ENCODE assay signal across 21 mouse cellular contexts in the genomic region with DNA sequence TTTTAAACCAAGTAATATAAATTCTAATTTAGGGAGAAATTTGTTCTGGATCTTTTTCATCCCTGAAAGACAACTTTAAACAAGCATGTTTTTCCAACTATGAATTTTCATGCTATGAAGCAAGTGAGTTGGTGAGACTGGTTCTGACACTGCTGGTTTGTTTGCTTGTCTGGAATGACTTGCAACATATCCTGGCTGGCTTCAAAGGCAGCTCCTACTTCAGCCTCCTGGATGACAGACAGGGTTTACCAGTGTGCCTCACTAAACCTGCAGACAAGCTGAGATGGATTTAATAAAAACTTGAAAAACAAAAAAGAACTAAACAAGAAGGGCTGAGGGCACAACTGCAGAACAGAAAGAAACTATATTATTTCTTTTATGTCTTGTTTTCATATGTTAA. TPM values are rescaled to one million over a fixed set of nuclear protein-coding genes. Genes with fewer than 3 reads are reported as not detected.
DNase-seq lines count a peak whose midpoint lies in the region; ATAC-seq and TF ChIP-seq lines count a peak whose summit lies in the region.
"Had no signal": no experiment of that assay in that cellular context is flagged by ENCODE, and none has a peak within 500 bp of the region (broad histone marks: within the 10 kb centered on the region; RNA-seq: fewer than 3 reads in every experiment).

No protein-coding gene starts in this region.

- no peaks in the 10 kb centered on the region for H3K36me3 ChIP-seq in liver, embryonic 12.5 days
- H3K36me3 ChIP-seq in forebrain, embryonic 13.5 days (ENCODE audit: poor library complexity, severe bottlenecking) = no peaks in the 10 kb centered on the region
- H3K36me3 ChIP-seq: embryonic facial prominence, embryonic 13.5 days; midbrain, embryonic 12.5 days; neural tube, embryonic 13.5 days had no signal

- intact Hi-C loops in gastrocnemius, adult 2 months (cut with DNase I) = no loop called here

- no peak overlapping the region for H3K4me3 ChIP-seq in gastrocnemius, adult 2 months
- no peak overlapping the region for H3K4me3 ChIP-seq in liver, embryonic 12.5 days
- no peak overlapping the region for H3K4me3 ChIP-seq in forebrain, embryonic 13.5 days
- H3K4me3 ChIP-seq: embryonic facial prominence, embryonic 13.5 days; midbrain, embryonic 12.5 days; neural tube, embryonic 13.5 days had no signal

- H3K4me2 ChIP-seq in liver, embryonic 12.5 days = no peak overlapping the region
- no peak overlapping the region for H3K4me2 ChIP-seq in forebrain, embryonic 13.5 days
- H3K4me2 ChIP-seq: embryonic facial prominence, embryonic 13.5 days; midbrain, embryonic 12.5 days; neural tube, embryonic 13.5 days had no signal

- peak; percentile 66; the same call in 1 of the 2 replicates for ATAC-seq in liver, embryonic 12.5 days
- ATAC-seq in forebrain, embryonic 13.5 days = no peak
- ATAC-seq: forebrain, embryonic 14.5 days; hindbrain, embryonic 16.5 days had no signal

- H3K4me1 ChIP-seq in liver, embryonic 12.5 days = peaks cover 53% of the 10 kb centered on the region
- H3K4me1 ChIP-seq in forebrain, embryonic 13.5 days = peaks cover 8% of the 10 kb centered on the region; the same call in 1 of the 2 replicates
- H3K4me1 ChIP-seq: neural tube, embryonic 13.5 days had no signal

- H3K9ac ChIP-seq in liver, embryonic 12.5 days = no peak overlapping the region
- no peak overlapping the region for H3K9ac ChIP-seq in forebrain, embryonic 13.5 days
- H3K9ac ChIP-seq: embryonic facial prominence, embryonic 13.5 days; midbrain, embryonic 12.5 days; neural tube, embryonic 13.5 days had no signal

- no peak for TF ChIP-seq CTCF in gastrocnemius, adult 2 months (IDR thresholded peaks at IDR 0.05)

- no peaks in the 10 kb centered on the region for H3K9me3 ChIP-seq in liver, embryonic 12.5 days (replicated peaks)
- H3K9me3 ChIP-seq in forebrain, embryonic 13.5 days (replicated peaks) = no peaks in the 10 kb centered on the region
- H3K9me3 ChIP-seq: embryonic facial prominence, embryonic 13.5 days; midbrain, embryonic 12.5 days; neural tube, embryonic 13.5 days had no signal

- peak overlapping the region; percentile 84 for H3K27ac ChIP-seq in gastrocnemius, adult 2 months
- peak overlapping the region; percentile 56; the same call in 1 of the 2 replicates for H3K27ac ChIP-seq in liver, embryonic 12.5 days
- no peak overlapping the region for H3K27ac ChIP-seq in forebrain, embryonic 13.5 days
- H3K27ac ChIP-seq: embryonic facial prominence, embryonic 13.5 days; kidney, postnatal 0 days; midbrain, embryonic 12.5 days; neural tube, embryonic 13.5 days had no signal

- DNase-seq in gastrocnemius, adult 2 months = peak; percentile 32
- no peak for DNase-seq in gastrocnemius, adult 8-10 months (ENCODE audit: low spot score in 2 of 2)
- peak; percentile 19 for DNase-seq in lung, postnatal 10 days
- no peak for DNase-seq in lung, postnatal 4 days
- DNase-seq in cerebellum, postnatal 36 days = no peak
- DNase-seq in thymus, postnatal 10 days (ENCODE audit: low spot score in 2 of 2) = no peak
- DNase-seq: adrenal gland, postnatal 10 days; B cell, adult 2 months; cerebellum, adult 2 months; heart, postnatal 14 days; kidney, adult 11 months; right cerebral cortex, postnatal 25 days; thymus, postnatal 25 days had no signal

- H3K27me3 ChIP-seq in liver, embryonic 12.5 days (replicated peaks) = no peaks in the 10 kb centered on the region
- H3K27me3 ChIP-seq in forebrain, embryonic 13.5 days = no peaks in the 10 kb centered on the region
- H3K27me3 ChIP-seq: embryonic facial prominence, embryonic 13.5 days; midbrain, embryonic 12.5 days; neural tube, embryonic 13.5 days had no signal

RNA-seq across cellular contexts. Expression of a gene that starts 43.0 kb away (rescaled TPM):
- total RNA-seq in gastrocnemius, adult 2 months (2021) = 100 to 1,000 TPM in 1 of 2 experiments, 10 to 100 TPM in 1; 86.7 to 101 TPM
- 10 to 100 TPM; 86.6 to 93.8 (median 92.1) TPM for total RNA-seq in gastrocnemius, adult 8-10 months (2022)
- 114 and 122 TPM in 2 replicates for polyA plus RNA-seq in liver, embryonic 12.5 days (2016; fragmentation: Nextera tagmentation; extraction: Ambion mirVana)
- polyA plus RNA-seq in forebrain, embryonic 13.5 days (2015; fragmentation: Nextera tagmentation; extraction: Ambion mirVana) = 73.2 and 84.7 TPM in 2 replicates

RNA-seq across cellular contexts. Expression of a gene that starts 53.7 kb away (rescaled TPM):
- total RNA-seq in gastrocnemius, adult 2 months (2021) = 1 to 10 TPM; 2.9 to 4.5 TPM
- 1 to 10 TPM; 2.5 to 4.4 (median 3.1) TPM for total RNA-seq in gastrocnemius, adult 8-10 months (2022)
- polyA plus RNA-seq in liver, embryonic 12.5 days (2016; fragmentation: Nextera tagmentation; extraction: Ambion mirVana) = 0.33 and 0.37 TPM in 2 replicates
- polyA plus RNA-seq in forebrain, embryonic 13.5 days (2015; fragmentation: Nextera tagmentation; extraction: Ambion mirVana) = 2.5 and 3.6 TPM in 2 replicates

Comparison
In these comparisons a context has a peak if more than half of its experiments do, and no peak if none do; other contexts are left out.
1. DNase-seq: peak in gastrocnemius, adult 2 months (single experiment) and lung, postnatal 10 days (single experiment); none in gastrocnemius, adult 8-10 months (0 of 2), lung, postnatal 4 days (0 of 2), cerebellum, postnatal 36 days (0 of 2) and thymus, postnatal 10 days (0 of 2).